Mouse (Mus musculus) cerebellum, adult 9-11 months (tissue): Measurements from ENCODE around the gene Klrb1.
"Not testable (repeated sequence)": the region's sequence is repeated elsewhere in the genome, so short reads cannot be mapped to it uniquely, and the experiment has no call there.

Experiments used
- DNase-seq: peaks from one replicate; pipeline ENCODE4 v3.0.0; 2022

Gene Klrb1

GRCm38 (mm10) chr6:128722959-128723358 is at the start of gene Klrb1:
TSS of gene Klrb1 (minus strand) at chr6:128723059.
- DNase-seq = no peak

GRCm38 (mm10) chr6:128769481-128770253 is 46.8 kb upstream of the Klrb1 start:
- DNase-seq = no peak

GRCm38 (mm10) chr6:128768047-128768446 is 45.2 kb upstream of the Klrb1 start:
- no peak for DNase-seq

GRCm38 (mm10) chr6:128766486-128767254 is 43.8 kb upstream of the Klrb1 start:
- DNase-seq = peak; percentile 42

GRCm38 (mm10) chr6:128765211-128765610 is 42.4 kb upstream of the Klrb1 start:
- DNase-seq = peak; percentile 18

GRCm38 (mm10) chr6:128764598-128764997 is 41.7 kb upstream of the Klrb1 start:
- no peak for DNase-seq

GRCm38 (mm10) chr6:128763736-128764523 is 41.1 kb upstream of the Klrb1 start:
- DNase-seq = peak; percentile 99

GRCm38 (mm10) chr6:128762892-128763670 is 40.2 kb upstream of the Klrb1 start:
- peak; percentile 65 for DNase-seq

GRCm38 (mm10) chr6:128761144-128761540 is 38.3 kb upstream of the Klrb1 start:
- DNase-seq = no peak

- DNase-seq = peak; percentile 95
Observed at GRCm38 (mm10) chr6:128760416-128761143, 37.7 kb upstream of the Klrb1 start.

GRCm38 (mm10) chr6:128760016-128760415 is 37.2 kb upstream of the Klrb1 start:
- DNase-seq = peak; percentile 92

- DNase-seq = peak; percentile 48
Observed at GRCm38 (mm10) chr6:128759221-128759950, 36.5 kb upstream of the Klrb1 start.

- not testable (repeated sequence) for DNase-seq
Observed at GRCm38 (mm10) chr6:128755402-128755763, 32.5 kb upstream of the Klrb1 start.

- peak; percentile 13 for DNase-seq
Observed at GRCm38 (mm10) chr6:128754748-128755401, 32.0 kb upstream of the Klrb1 start.

GRCm38 (mm10) chr6:128754265-128754664 is 31.4 kb upstream of the Klrb1 start:
- DNase-seq = peak; percentile 53

GRCm38 (mm10) chr6:128753610-128754224 is 30.9 kb upstream of the Klrb1 start:
- DNase-seq = peak; percentile 88

GRCm38 (mm10) chr6:128747006-128747405 is 24.1 kb upstream of the Klrb1 start:
- DNase-seq = not testable (repeated sequence)

GRCm38 (mm10) chr6:128737445-128737844 is 14.6 kb upstream of the Klrb1 start:
- DNase-seq = no peak

GRCm38 (mm10) chr6:128736100-128736499 is 13.2 kb upstream of the Klrb1 start:
- no peak for DNase-seq

- DNase-seq = no peak
Observed at GRCm38 (mm10) chr6:128734896-128735295, 12.0 kb upstream of the Klrb1 start.
